In genomic region chr2:173845155-173846029, GRCm38 (mm10) we compare ENCODE assay signal across 14 mouse cellular contexts.
DNase-seq lines count a peak whose midpoint lies in the region; ATAC-seq and TF ChIP-seq lines count a peak whose summit lies in the region.
"Had no signal": no experiment of that assay in that cellular context is flagged by ENCODE, and none has a peak within 500 bp of the region (broad histone marks: within the 10 kb centered on the region; RNA-seq: fewer than 3 reads in every experiment).

No protein-coding gene starts in this region.

- H3K36me3 ChIP-seq in hindbrain, embryonic 16.5 days (ENCODE audit: control insufficient read depth, insufficient read depth, low read length) = no peaks in the 10 kb centered on the region
- H3K36me3 ChIP-seq in hindbrain, embryonic 11.5 days (ENCODE audit: control insufficient read depth, insufficient read depth, low read length) = no peaks in the 10 kb centered on the region
- H3K36me3 ChIP-seq in neural tube, embryonic 15.5 days = no peaks in the 10 kb centered on the region
- H3K36me3 ChIP-seq: heart, embryonic 15.5 days had no signal

- peak; percentile 7 to 23 for DNase-seq in cerebellum, postnatal 14 days
- no peak for DNase-seq in hindbrain, embryonic 11.5 days (ENCODE audit: low spot score)
- peak; percentile 16 for DNase-seq in neural tube, embryonic 10.5 days (ENCODE audit: extremely low spot score, low spot score)
- no peak for DNase-seq in retina, embryonic 14.5 days (ENCODE audit: low spot score)
- no peak for DNase-seq in layer of hippocampus, adult 2 months (ENCODE audit: low spot score in 2 of 2)
- DNase-seq: adrenal gland, adult 2 months; cerebellum, adult 9-11 months; liver had no signal

- no peak for ATAC-seq in cerebellum, adult (ENCODE audit: insufficient number of reproducible peaks, low FRiP score, low TSS enrichment)
- peak; percentile 44; the same call in 1 of the 2 replicates for ATAC-seq in hindbrain, embryonic 16.5 days
- ATAC-seq in hindbrain, embryonic 11.5 days (ENCODE audit: low FRiP score) = no peak
- no peak for ATAC-seq in neural tube, embryonic 15.5 days (ENCODE audit: low FRiP score)
- ATAC-seq: inflammation-experienced regulatory T-cells, adult 6 months had no signal

- no peak overlapping the region for H3K27ac ChIP-seq in hindbrain, embryonic 16.5 days (ENCODE audit: low read depth, low read length)
- no peak overlapping the region for H3K27ac ChIP-seq in hindbrain, embryonic 11.5 days (ENCODE audit: low read depth, low read length)
- no peak overlapping the region for H3K27ac ChIP-seq in neural tube, embryonic 15.5 days (replicated peaks)
- H3K27ac ChIP-seq in layer of hippocampus, adult 2 months = no peak overlapping the region
- H3K27ac ChIP-seq: heart, embryonic 15.5 days had no signal

- H3K9me3 ChIP-seq in hindbrain, embryonic 16.5 days (ENCODE audit: control insufficient read depth, low read length) = no peaks in the 10 kb centered on the region
- no peaks in the 10 kb centered on the region for H3K9me3 ChIP-seq in hindbrain, embryonic 11.5 days (ENCODE audit: control insufficient read depth, low read length)
- no peaks in the 10 kb centered on the region for H3K9me3 ChIP-seq in neural tube, embryonic 15.5 days (replicated peaks)
- H3K9me3 ChIP-seq: heart, embryonic 15.5 days had no signal

- no peaks in the 10 kb centered on the region for H3K27me3 ChIP-seq in hindbrain, embryonic 16.5 days (replicated peaks; ENCODE audit: control insufficient read depth, insufficient read depth, low read length)
- H3K27me3 ChIP-seq in hindbrain, embryonic 11.5 days (ENCODE audit: control insufficient read depth, insufficient read depth, low read length) = no peaks in the 10 kb centered on the region
- no peaks in the 10 kb centered on the region for H3K27me3 ChIP-seq in neural tube, embryonic 15.5 days (replicated peaks)
- H3K27me3 ChIP-seq: heart, embryonic 15.5 days had no signal

- no peak for TF ChIP-seq CTCF in layer of hippocampus, adult 2 months (conservative IDR thresholded peaks at IDR 0.05)

- WGBS in hindbrain, embryonic 16.5 days = 78% methylated on average over 14 of the region's 14 CpGs
- WGBS in hindbrain, embryonic 11.5 days = 76% methylated on average over 14 of the region's 14 CpGs
- WGBS in neural tube, embryonic 15.5 days = 71% methylated on average over 14 of the region's 14 CpGs

- H3K4me1 ChIP-seq in hindbrain, embryonic 16.5 days (ENCODE audit: control insufficient read depth, insufficient read depth, low read depth, low read length) = 0 out of 2 replicates have a peak, but pooled peaks cover 3% of the 10 kb centered on the region
- H3K4me1 ChIP-seq in hindbrain, embryonic 11.5 days (replicated peaks; ENCODE audit: control insufficient read depth, insufficient read depth, low read length) = no peaks in the 10 kb centered on the region; the same call in 1 of the 2 replicates
- peaks cover 9% of the 10 kb centered on the region; the same call in 1 of the 2 replicates for H3K4me1 ChIP-seq in neural tube, embryonic 15.5 days
- H3K4me1 ChIP-seq: heart, embryonic 15.5 days had no signal

- H3K4me2 ChIP-seq in hindbrain, embryonic 16.5 days (ENCODE audit: low read length) = no peak overlapping the region
- H3K4me2 ChIP-seq in hindbrain, embryonic 11.5 days (replicated peaks; ENCODE audit: low read depth, low read length) = no peak overlapping the region
- H3K4me2 ChIP-seq in neural tube, embryonic 15.5 days = no peak overlapping the region
- H3K4me2 ChIP-seq: heart, embryonic 15.5 days had no signal

- no peak overlapping the region for H3K4me3 ChIP-seq in hindbrain, embryonic 16.5 days (ENCODE audit: low read length)
- no peak overlapping the region for H3K4me3 ChIP-seq in hindbrain, embryonic 11.5 days (ENCODE audit: low read depth, low read length)
- H3K4me3 ChIP-seq in neural tube, embryonic 15.5 days (replicated peaks) = no peak overlapping the region
- no peak overlapping the region for H3K4me3 ChIP-seq in layer of hippocampus, adult 2 months
- H3K4me3 ChIP-seq: erythroblast, embryonic 14.5 days; heart, embryonic 15.5 days had no signal

- H3K9ac ChIP-seq in hindbrain, embryonic 16.5 days (ENCODE audit: low read depth, low read length) = no peak overlapping the region
- H3K9ac ChIP-seq in hindbrain, embryonic 11.5 days (ENCODE audit: low read depth, low read length) = no peak overlapping the region
- H3K9ac ChIP-seq in neural tube, embryonic 15.5 days (replicated peaks) = no peak overlapping the region
- H3K9ac ChIP-seq: heart, embryonic 15.5 days had no signal

Comparison
In these comparisons a context has a peak if more than half of its experiments do, and no peak if none do; other contexts are left out.
1. DNase-seq: peak in cerebellum, postnatal 14 days (2 of 2) and neural tube, embryonic 10.5 days (single experiment); none in hindbrain, embryonic 11.5 days (single experiment), retina, embryonic 14.5 days (single experiment) and layer of hippocampus, adult 2 months (0 of 2).